Mouse (Mus musculus) liver, postnatal 0 days (tissue): Measurements from ENCODE around the gene Daam2. TPM values are rescaled to one million over a fixed set of nuclear protein-coding genes. Genes with fewer than 3 reads are reported as not detected.
"Not testable (repeated sequence)": the region's sequence is repeated elsewhere in the genome, so short reads cannot be mapped to it uniquely, and the experiment has no call there.

Experiments
- ATAC-seq: fragments of 200-750 bp; cut with Nextera tagmentation; 2 replicates; pipeline ENCODE4 v1.8.0; 2017; ENCODE audit warnings: mild to moderate bottlenecking, moderate library complexity
- DNase-seq: peaks from one replicate; pipeline ENCODE4 v3.0.0-alpha.2; 2016
- H3K27ac ChIP-seq: fragments of 300-500 bp; sonication (generic); 2 replicates; pipeline ENCODE4 v1.5.1; 2014; ENCODE audit warnings: antibody characterized with exemption, moderate library complexity, mild to moderate bottlenecking, low read depth
- H3K27me3 ChIP-seq: fragments of 300-500 bp; sonication (generic); 2 replicates; pipeline ENCODE4 v1.6.1; 2014; ENCODE audit warnings: low read length, control low read depth, mixed read lengths; ENCODE audit not compliant: insufficient read depth
- H3K36me3 ChIP-seq: fragments of 300-500 bp; sonication (generic); replicated peaks from 2 replicates; pipeline ENCODE4 v1.6.1; 2014; ENCODE audit warnings: mild to moderate bottlenecking, control low read depth, low read length, moderate library complexity, mixed read lengths; ENCODE audit not compliant: insufficient read depth
- H3K4me1 ChIP-seq: fragments of 300-500 bp; sonication (generic); 2 replicates; pipeline ENCODE4 v1.6.1; 2014; ENCODE audit warnings: antibody characterized with exemption, mild to moderate bottlenecking, control low read depth; ENCODE audit not compliant: insufficient read depth
- H3K4me2 ChIP-seq: fragments of 300-500 bp; sonication (generic); 2 replicates; pipeline ENCODE4 v1.6.1; 2014; ENCODE audit warnings: low read depth, mild to moderate bottlenecking, low read length, moderate library complexity, mixed read lengths
- H3K4me3 ChIP-seq: fragments of 300-500 bp; sonication (generic); 2 replicates; pipeline ENCODE4 v1.5.1; 2014; ENCODE audit warnings: low read depth, low read length
- H3K9ac ChIP-seq: fragments of 300-500 bp; sonication (generic); replicated peaks from 2 replicates; pipeline ENCODE4 v1.6.1; 2014; ENCODE audit warnings: mild to moderate bottlenecking, moderate library complexity
- H3K9me3 ChIP-seq: fragments of 300-500 bp; sonication (generic); 2 replicates; pipeline ENCODE4 v1.6.1; 2016; ENCODE audit warnings: mild to moderate bottlenecking, control low read depth, low read length, mixed read lengths
- CTCF ChIP-seq: sonication (generic); IDR thresholded peaks from 2 replicates; pipeline ENCODE4 v1.5.1; 2016; ENCODE audit warnings: antibody characterized with exemption, low read depth
- EP300 ChIP-seq: IDR thresholded peaks from 2 replicates; pipeline ENCODE4 v1.6.1; 2016; ENCODE audit warnings: antibody characterized with exemption, low read depth, mild to moderate bottlenecking
- WGBS: fragments of 180-500 bp; shearing (Covaris S2); extraction: QIAGEN DNeasy Blood & Tissue Kit; methylation state at CpG from one replicate; pipeline ENCODE4 v1.1.7; 2014; ENCODE audit not compliant: insufficient replicate concordance; 5-methylcytosine and 5-hydroxymethylcytosine counted together
- polyA plus RNA-seq: library from polyadenylated mRNA; unstranded; fragments of >200 nt; fragmentation: Nextera tagmentation; extraction: Ambion mirVana; gene quantifications from 2 replicates; pipeline ENCODE4 v1.2.1, GENCODE M21; 2015

Daam2 gene
- polyA plus RNA-seq, 1 experiment from 2014 or later = 0.23 TPM

DNA sequence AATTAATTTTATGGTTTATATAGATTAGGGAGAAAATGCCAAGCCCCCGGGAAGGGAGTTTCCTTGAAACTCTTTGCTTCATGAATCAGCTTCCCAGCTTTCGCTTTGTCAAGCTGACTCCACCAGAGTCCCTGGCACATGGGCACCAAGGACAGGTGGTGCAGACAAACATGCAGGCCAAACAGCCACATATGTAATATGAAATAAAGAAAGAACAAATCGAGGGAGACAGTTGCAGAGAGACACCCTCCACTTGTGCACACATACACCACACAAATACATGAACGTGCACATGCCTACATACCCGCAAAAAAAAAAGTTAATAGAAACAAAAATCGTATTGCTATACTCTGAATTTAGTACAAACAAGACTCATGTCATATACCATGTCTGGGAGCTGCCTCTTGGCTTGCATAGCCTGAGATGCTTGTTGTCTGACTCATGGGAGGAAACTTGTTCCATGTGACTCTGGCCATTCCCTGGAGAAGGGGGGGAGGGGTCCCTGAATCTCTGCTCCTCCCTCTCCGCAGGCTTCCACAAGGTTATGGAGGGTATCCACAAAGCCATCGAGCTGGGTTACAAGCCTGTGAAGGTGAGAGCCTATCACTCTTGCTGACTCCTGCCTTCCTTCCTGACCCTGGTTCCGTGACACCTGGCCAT, 115.4 kb downstream of the Daam2 start:
- H3K27me3 ChIP-seq = no peaks in the 10 kb centered on the region
- H3K9me3 ChIP-seq = no peaks in the 10 kb centered on the region
- WGBS = 82% methylated on average over 8 of the region's 9 CpGs
- peaks cover 46% of the 10 kb centered on the region for H3K36me3 ChIP-seq
- no peak overlapping the region for H3K4me3 ChIP-seq
- DNase-seq (no peak), ATAC-seq (no peak)
- no peak overlapping the region for H3K4me2 ChIP-seq
- no peaks in the 10 kb centered on the region for H3K4me1 ChIP-seq
- no peak overlapping the region for H3K27ac ChIP-seq
- no peak for TF ChIP-seq CTCF
- TF ChIP-seq EP300 = no peak
- no peak overlapping the region for H3K9ac ChIP-seq

DNA sequence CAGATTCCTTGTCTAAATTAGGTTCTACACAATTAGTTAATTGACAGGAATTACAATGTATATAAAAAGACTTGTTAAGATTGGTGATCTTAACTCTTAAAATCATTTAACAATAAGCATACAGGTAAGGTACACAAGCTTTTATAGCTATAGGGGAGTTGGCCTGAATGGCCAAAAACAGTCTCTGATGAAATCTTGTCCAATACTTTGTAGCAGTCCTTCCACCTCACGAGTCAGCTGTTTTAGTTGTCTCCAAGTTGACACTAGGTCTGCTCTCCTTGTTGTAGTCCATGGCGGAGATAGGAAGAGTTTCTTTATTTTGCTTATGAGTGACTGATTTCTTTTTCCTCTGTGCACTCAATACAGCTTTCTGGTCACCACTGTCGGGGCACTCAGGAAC, 121.3 kb downstream of the Daam2 start:
- not testable (repeated sequence) for DNase-seq, ATAC-seq, H3K4me2 ChIP-seq, H3K27ac ChIP-seq, H3K27me3 ChIP-seq, H3K9me3 ChIP-seq, H3K4me3 ChIP-seq, H3K9ac ChIP-seq
- peaks cover 18% of the 10 kb centered on the region for H3K4me1 ChIP-seq
- WGBS = 69% methylated on average over 3 of the region's 3 CpGs
- peaks cover 27% of the 10 kb centered on the region for H3K36me3 ChIP-seq

DNA sequence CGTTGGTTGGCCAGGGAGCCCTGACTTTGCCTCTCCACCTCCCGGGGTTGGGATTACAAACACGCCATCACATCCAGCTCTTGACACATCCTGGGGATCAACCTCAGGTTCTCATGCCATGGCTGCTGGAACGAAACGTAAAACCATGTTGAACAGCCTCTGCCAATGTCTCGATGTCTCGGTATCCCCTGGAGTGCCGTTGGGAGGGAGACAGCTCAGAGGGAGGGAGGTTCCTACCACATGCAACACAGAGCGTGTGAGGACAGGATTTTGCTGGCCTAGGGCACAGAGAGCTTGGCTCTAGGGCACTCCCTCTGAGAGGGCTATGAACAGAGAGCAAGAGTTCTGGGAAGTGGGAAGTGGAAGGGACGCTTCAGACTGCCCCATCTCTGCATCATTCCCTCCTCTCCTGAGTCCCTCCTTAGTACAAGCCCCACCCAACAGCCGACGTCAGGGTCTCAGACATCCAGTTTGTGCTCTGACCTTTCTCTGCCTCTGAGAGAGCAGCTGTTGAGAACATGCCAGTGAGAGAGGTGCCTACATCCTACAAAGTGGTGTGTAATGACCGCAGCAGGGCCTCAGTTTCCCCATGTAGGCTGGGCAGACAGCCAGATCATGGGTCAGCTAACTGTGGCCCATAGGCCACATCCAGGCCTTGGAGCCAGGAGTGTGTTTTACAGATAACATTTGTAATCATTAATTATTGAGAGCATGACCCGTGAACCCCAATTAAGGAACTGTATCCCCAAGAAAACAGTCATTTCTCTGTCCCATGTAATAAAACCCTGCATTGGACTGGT, 123.6 kb downstream of the Daam2 start:
- peak overlapping the region; percentile 66 for H3K9ac ChIP-seq
- no peak for TF ChIP-seq CTCF
- no peak for TF ChIP-seq EP300
- peaks cover 18% of the 10 kb centered on the region for H3K4me1 ChIP-seq
- H3K36me3 ChIP-seq = peaks cover 42% of the 10 kb centered on the region
- no peak for ATAC-seq
- H3K4me2 ChIP-seq = peak overlapping the region; percentile 65
- H3K27me3 ChIP-seq = no peaks in the 10 kb centered on the region
- 78% methylated on average over 14 of the region's 14 CpGs for WGBS
- no peaks in the 10 kb centered on the region for H3K9me3 ChIP-seq
- H3K4me3 ChIP-seq = peak overlapping the region; percentile 27
- H3K27ac ChIP-seq = peak overlapping the region; percentile 86
- DNase-seq = no peak

DNA sequence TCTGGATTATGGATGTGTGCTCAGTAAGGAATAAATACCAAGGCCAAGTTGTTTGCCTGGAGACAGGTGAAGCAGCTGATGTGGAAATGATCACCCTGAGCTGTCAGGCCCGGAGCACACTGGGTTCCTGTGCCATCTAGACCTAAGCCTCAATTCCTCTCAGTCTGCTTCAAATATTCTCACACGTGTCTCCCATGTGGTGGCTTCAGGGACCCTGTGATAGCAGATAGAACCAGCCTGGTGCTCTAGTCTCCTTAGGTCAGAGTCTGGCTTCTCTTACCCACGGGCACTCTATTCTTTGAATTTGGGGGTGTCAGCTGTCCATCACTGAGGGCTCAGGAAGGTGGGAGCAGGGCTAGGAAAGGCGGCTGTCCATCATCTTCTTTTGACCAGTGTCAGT, 124.4 kb downstream of the Daam2 start:
- no peak for DNase-seq
- Histone ChIP-seq H3K36me3 (peaks cover 51% of the 10 kb centered on the region), H3K9ac (peak overlapping the region; percentile 66), H3K4me3 (peak overlapping the region; percentile 27), H3K4me2 (peak overlapping the region; percentile 65), H3K9me3 (no peaks in the 10 kb centered on the region), H3K4me1 (peaks cover 24% of the 10 kb centered on the region), H3K27ac (peak overlapping the region; percentile 86), H3K27me3 (no peaks in the 10 kb centered on the region)
- TF ChIP-seq EP300 = no peak
- TF ChIP-seq CTCF = no peak
- peak; percentile 10 for ATAC-seq
- WGBS = 76% methylated on average over 4 of the region's 4 CpGs

DNA sequence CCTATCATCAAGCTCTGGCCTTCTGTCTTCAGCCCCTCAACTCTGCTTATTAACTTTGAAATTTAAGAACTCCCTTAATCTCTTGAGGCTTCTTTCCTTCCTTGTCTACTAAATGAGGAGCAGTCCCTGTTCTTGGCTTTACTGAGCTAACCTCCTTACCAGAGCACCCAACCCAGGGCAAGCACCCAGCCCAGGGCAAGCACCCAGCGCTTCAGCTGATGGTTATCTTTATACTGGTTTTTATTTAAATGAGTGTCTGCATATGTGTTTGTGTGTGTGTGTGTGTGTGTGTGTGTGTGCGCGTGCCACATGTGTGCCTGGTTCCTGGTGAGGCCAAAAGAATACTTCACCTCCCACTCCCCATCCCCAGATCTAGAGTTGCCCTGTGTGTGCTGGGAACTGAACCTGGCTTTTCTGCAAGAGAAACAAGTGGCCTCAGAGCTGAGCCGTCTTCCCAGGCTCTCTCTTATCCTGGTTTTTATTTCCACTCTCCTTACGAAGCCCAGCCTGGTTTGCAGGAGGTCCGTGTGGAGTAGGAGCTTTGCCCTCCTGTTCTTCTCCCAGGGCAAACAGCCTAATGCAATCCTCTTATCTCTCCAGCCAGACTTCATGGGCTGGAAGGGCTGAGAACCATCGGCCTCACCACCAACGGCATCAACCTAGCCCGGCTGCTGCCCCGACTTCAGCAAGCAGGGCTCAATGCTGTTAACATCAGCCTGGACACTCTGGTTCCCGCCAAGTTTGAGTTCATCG, 125.1 kb downstream of the Daam2 start:
- ATAC-seq = peak; percentile 95
- WGBS = 46% methylated on average over 12 of the region's 12 CpGs
- no peak for TF ChIP-seq CTCF
- TF ChIP-seq EP300 = peak; percentile 95
- peak; percentile 70 for DNase-seq
- H3K36me3 ChIP-seq = peaks cover 58% of the 10 kb centered on the region
- H3K9ac ChIP-seq = peak overlapping the region; percentile 66
- peaks cover 24% of the 10 kb centered on the region for H3K4me1 ChIP-seq
- H3K27me3 ChIP-seq = no peaks in the 10 kb centered on the region
- H3K4me3 ChIP-seq = peak overlapping the region; percentile 27
- H3K9me3 ChIP-seq = no peaks in the 10 kb centered on the region
- H3K27ac ChIP-seq = peak overlapping the region; percentile 86
- peak overlapping the region; percentile 65 for H3K4me2 ChIP-seq

DNA sequence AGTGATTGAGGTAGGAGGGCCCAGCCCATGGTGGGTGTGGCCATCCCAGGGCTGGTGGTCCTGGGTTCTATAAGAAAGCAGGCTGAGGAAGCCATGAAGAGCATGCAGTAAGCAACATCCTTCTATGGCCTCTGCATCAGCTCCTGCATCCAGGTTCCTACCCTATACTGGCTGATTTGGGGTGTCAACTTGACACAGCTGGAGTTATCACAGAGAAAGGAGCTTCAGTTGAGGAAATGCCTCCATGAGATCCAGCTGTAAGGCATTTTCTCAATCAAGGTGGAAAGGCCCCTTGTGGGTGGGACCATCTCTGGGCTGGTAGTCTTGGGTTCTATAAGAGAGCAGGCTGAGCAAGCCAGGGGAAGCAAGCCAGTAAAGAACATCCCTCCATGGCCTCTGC, 126.8 kb downstream of the Daam2 start:
- not testable (repeated sequence) for H3K4me3 ChIP-seq, H3K27me3 ChIP-seq, ATAC-seq, H3K9ac ChIP-seq, DNase-seq, H3K9me3 ChIP-seq, H3K4me2 ChIP-seq
- Histone ChIP-seq H3K36me3 (peaks cover 69% of the 10 kb centered on the region), H3K27ac (peak overlapping the region; percentile 66; the same call in 1 of the 2 replicates), H3K4me1 (peaks cover 34% of the 10 kb centered on the region)
